Mouse (Mus musculus): ENCODE data around the gene Wdr74.

- peak; percentile 32; the same call in 1 of the 2 replicates for TF ChIP-seq CTCF (IDR thresholded peaks at IDR 0.05; ENCODE audit: extremely low read depth, insufficient read depth, low read length)
- TF ChIP-seq POLR2A (IDR thresholded peaks at IDR 0.05; ENCODE audit: extremely low read depth, insufficient read depth, low read length), result peak; percentile 91
These were observed 22.2 kb upstream of the Wdr74 start for GRCm38 (mm10) chr19:8713306-8713996.
